Mouse (Mus musculus) ES-Bruce4 (cell line): ENCODE data around the gene Gm36176.

ENCODE experiments used
- CTCF ChIP-seq: IDR thresholded peaks from one replicate; pipeline ENCODE4 v1.8.1; 2011; ENCODE audit warnings: low read depth, low read length
- POLR2A ChIP-seq: IDR thresholded peaks from one replicate; pipeline ENCODE4 v1.8.1; 2011; ENCODE audit warnings: low read length; ENCODE audit not compliant: insufficient read depth

- no peak for TF ChIP-seq POLR2A
- TF ChIP-seq CTCF, result no peak
Observed at GRCm38 (mm10) chr10:77814382-77814781, 32.2 kb upstream of the Gm36176 start, which contains the start of gene Gm2696.
